Mouse (Mus musculus): ENCODE measurements around the gene Uba2.

DNA sequence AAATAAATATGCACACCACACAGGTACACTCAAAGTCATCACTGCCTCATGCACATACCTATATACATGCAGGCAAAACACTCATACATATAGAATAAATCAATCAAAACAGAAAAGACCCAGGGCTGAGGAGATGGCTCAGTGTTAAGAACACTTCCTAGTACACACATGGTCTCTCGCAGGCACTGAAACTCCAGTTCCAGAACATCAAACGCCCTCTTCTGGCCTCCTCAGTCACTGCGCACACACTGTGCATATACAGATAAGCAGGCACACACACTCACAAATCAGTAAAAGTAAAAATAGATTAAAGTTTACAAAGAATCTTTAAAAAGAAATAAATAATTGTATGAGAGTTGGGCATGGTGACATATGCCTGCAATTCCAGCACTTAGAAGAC, 43.1 kb downstream of the Uba2 start:
- TF ChIP-seq HCFC1 (IDR thresholded peaks at IDR 0.05; ENCODE audit: borderline replicate concordance, insufficient read depth, low read length) (no peak), MAFK (IDR thresholded peaks at IDR 0.05; ENCODE audit: insufficient read depth, low read depth, low read length) (no peak)

All from ES-E14 (cell line).